Mouse (Mus musculus) layer of hippocampus, adult 8-10 months (tissue): ENCODE data around the gene Exoc7. TPM values are rescaled to one million over a fixed set of nuclear protein-coding genes. Genes with fewer than 3 reads are reported as not detected.

ENCODE experiments used
- DNase-seq, 2 experiments: peaks; one replicate each; pipeline ENCODE4 v3.0.0; 2022; ENCODE audit warnings: low spot score in 2 of 2
- total RNA-seq, 4 experiments: library from RNA; stranded (reverse); gene quantifications; 2 replicates each; pipeline ENCODE4 v1.2.4; 2022

Exoc7 gene
- total RNA-seq, 4 experiments from 2014 or later, result 82.4 to 103 (median 88.9) TPM

GRCm38 (mm10) chr11:116318719-116319659 is 12.0 kb upstream of the Exoc7 start:
- peak; percentile 55 to 81 for DNase-seq

- no peak for DNase-seq
Measured at GRCm38 (mm10) chr11:116312359-116312758, 5.3 kb upstream of the Exoc7 start.

- DNase-seq, result no peak
Measured at GRCm38 (mm10) chr11:116311169-116311568, 4.1 kb upstream of the Exoc7 start.

- DNase-seq, result no peak
Measured at GRCm38 (mm10) chr11:116309601-116310000, 2.6 kb upstream of the Exoc7 start.

GRCm38 (mm10) chr11:116307762-116308531 is 914 bp upstream of the Exoc7 start:
- DNase-seq, result no peak

GRCm38 (mm10) chr11:116306126-116306982 is 679 bp downstream of the Exoc7 start:
- peak; percentile 81 to 83 for DNase-seq

GRCm38 (mm10) chr11:116305423-116305822 is 1.6 kb downstream of the Exoc7 start:
- DNase-seq, result no peak

GRCm38 (mm10) chr11:116298621-116299020 is 8.4 kb downstream of the Exoc7 start:
- no peak for DNase-seq

GRCm38 (mm10) chr11:116298221-116298620 is 8.8 kb downstream of the Exoc7 start:
- no peak for DNase-seq

- no peak for DNase-seq
Measured at GRCm38 (mm10) chr11:116297017-116297416, 10.0 kb downstream of the Exoc7 start.

GRCm38 (mm10) chr11:116296191-116296734 is 10.8 kb downstream of the Exoc7 start:
- no peak for DNase-seq

GRCm38 (mm10) chr11:116294319-116294718 is 12.7 kb downstream of the Exoc7 start:
- DNase-seq, result peak in 1 of 2 experiments; percentile 43

- no peak for DNase-seq
Measured at GRCm38 (mm10) chr11:116293538-116294137, 13.4 kb downstream of the Exoc7 start.

GRCm38 (mm10) chr11:116292401-116292800 is 14.6 kb downstream of the Exoc7 start:
- no peak for DNase-seq

GRCm38 (mm10) chr11:116290556-116290955 is 16.5 kb downstream of the Exoc7 start:
- DNase-seq, result no peak

GRCm38 (mm10) chr11:116287351-116287750 is 19.7 kb downstream of the Exoc7 start:
- DNase-seq, result no peak

GRCm38 (mm10) chr11:116285770-116286191 is 21.3 kb downstream of the Exoc7 start:
- no peak for DNase-seq

GRCm38 (mm10) chr11:116283982-116284381 is 23.1 kb downstream of the Exoc7 start:
- DNase-seq, result no peak

GRCm38 (mm10) chr11:116282912-116283521 is 24.0 kb downstream of the Exoc7 start:
- no peak for DNase-seq

- no peak for DNase-seq
Measured at GRCm38 (mm10) chr11:116282089-116282488, 24.9 kb downstream of the Exoc7 start.
